Mouse (Mus musculus): Measurements from ENCODE around the gene Zfp710.
"Not testable (repeated sequence)": the region's sequence is repeated elsewhere in the genome, so short reads cannot be mapped to it uniquely, and the experiment has no call there.

Zfp710 gene

DNA sequence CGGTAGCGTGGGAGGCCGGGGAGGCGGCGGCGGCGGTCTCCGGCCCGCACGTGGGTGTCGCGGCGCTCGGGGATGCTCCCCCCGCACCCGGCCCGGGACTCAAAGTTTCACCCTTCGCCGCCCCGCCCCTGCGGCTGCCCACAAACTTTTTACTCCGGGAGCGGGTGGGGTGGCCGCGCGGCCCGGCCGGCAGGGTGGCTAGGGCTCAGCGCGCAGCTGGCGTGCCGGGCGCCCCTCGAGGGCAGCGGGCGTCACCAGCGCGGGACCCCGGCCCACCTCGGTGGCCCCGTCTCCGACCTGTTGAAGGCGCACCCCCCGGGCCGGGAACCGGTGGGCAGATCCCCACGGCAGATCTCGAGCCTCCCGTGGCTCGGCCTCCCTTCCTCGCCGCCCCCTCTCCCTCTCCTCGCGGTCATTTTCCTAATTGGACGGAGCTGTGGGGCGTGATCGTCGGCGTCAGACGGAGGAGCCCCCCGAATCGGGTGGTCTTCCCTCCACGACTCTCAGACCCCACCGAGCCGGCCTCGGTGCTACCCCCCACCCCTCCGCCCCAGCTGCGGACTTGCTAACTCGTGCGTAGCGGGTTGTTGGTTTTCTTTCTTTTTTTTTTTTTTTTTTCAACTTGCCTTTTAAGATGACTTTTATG lies 2.5 kb downstream of the Zfp710 start:
- in situ Hi-C loops (cut with MboI, MseI), result no loop called here

DNA sequence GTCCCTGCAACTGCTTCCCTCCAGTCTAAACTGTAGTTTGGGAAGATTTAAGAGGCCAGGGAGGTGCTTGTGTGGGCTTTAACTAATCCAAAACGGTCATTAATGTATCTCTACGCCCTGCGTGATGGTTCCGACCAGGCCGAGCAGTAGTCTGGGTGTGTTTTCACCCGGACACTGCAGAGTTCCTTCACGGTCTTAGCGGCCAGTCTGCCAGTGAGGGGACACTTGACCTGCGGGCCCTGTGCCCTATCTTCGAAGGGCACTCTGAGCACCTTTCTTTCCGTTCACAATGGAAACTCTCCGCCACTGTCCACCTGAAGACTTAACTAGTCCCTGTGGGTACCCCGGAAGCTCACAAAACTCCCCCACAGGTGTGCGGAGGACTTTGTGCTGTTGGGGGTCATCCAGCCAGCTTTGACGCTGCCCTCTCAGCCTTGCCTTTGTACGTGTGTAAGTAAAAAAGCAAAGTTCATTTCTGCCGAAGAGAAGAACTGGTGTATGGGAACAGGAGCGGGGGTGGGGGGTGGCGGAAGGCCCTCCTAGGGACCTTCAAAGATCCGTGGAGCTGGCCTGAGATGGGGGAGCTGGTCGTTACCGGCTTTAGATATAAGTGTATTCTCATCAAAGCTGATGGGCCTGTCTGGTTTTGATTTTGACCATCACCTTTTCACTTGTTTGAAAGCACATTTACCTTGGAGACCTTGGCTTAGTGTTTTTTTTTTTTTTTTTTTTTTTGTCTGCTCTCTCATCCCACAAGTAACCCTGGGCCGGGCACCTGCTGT lies 3.2 kb downstream of the Zfp710 start:
- in situ Hi-C loops (cut with MboI, MseI), result no loop called here

DNA sequence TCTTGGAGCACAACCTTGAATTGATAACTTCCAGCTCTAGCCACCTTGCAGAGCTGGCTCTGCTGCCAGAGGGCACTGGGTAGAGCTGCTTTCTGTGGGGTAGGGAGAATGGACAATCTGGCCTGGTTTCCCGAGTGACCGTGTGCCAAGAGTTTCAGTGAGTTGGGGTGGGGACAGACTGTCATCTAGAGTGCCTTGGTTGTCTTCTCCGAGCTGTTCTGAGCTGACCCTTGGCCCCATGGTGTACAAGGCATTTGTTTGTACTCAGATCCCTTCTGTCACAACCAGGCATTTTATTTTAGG lies 3.8 kb downstream of the Zfp710 start:
- in situ Hi-C loops (cut with MboI, MseI), result no loop called here

DNA sequence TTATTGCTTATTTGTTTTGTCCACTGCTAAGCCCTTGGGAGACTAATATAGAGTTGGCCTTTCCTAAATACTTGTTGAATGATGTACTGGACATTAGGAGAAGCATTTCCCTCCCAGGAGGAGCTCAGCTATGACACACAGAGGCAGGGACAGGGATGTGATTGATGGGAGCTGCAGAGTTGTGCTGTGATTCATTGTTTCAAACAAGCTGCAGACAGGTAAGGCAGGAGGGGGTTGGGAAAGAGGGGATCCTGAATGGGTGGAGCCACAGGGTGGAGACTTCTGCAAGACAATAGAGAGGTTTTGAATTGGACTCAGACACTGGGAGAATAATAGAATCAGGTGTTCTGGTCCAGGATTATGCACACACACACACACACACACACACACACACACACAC lies 5.4 kb downstream of the Zfp710 start:
- in situ Hi-C loops (cut with MboI, MseI), result no loop called here

DNA sequence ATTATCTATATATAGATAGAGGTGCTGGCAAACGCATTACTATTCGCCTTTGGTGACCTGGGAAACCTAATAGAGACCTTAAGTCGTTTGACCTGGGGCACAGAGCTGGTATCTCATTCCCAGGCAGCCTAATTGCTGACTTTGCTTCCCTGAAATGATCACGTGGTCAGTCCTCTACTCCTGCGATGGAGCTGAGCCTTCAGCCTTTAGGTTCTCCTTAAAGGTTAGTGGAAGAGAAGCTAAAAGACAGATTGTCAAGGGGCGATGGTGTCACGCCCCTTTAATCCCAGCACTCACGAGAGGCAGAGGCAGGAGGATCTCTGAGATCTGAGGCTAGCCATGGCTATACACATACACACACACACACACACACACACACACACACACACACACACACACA lies 5.9 kb downstream of the Zfp710 start:
- in situ Hi-C loops (cut with MboI, MseI), result no loop called here

DNA sequence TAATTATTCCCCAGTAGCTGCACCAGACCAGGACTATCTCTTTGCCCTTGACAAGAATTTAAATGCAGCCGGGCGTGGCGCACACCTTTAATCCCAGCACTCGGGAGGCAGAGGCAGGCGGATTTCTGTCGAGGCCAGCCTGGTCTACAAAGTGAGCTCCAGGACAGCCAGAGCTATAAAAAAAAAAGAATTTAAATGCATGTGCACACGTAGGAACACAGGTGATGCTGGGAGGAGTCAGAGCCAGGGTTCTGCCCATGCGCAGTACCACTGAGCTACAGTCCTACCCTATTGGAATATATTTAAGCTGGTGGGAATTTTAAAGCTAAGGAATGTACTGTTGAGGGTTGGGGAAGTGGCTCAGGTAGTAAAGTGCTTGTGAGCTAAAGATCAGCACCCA lies 6.4 kb downstream of the Zfp710 start:
- in situ Hi-C loops (cut with MboI, MseI), result no loop called here

DNA sequence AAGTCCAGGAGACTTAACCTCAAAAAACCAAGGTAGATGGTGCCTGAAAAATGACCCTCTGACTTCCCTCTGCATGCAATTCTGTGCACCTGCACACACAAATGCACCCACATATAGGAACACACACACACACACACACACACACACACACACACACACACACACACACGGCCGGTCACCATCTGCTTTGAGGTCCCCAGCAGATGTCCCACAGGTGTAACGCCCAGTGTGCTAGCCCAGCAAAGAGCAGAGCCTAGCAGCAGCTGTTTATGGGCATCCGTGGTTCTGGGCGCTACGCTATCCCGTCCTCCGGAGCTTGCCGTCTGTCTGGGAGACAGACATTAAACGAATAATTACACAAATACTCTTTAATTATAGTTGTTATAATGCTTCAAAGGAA lies 6.9 kb downstream of the Zfp710 start:
- in situ Hi-C loops (cut with MboI, MseI), result no loop called here

DNA sequence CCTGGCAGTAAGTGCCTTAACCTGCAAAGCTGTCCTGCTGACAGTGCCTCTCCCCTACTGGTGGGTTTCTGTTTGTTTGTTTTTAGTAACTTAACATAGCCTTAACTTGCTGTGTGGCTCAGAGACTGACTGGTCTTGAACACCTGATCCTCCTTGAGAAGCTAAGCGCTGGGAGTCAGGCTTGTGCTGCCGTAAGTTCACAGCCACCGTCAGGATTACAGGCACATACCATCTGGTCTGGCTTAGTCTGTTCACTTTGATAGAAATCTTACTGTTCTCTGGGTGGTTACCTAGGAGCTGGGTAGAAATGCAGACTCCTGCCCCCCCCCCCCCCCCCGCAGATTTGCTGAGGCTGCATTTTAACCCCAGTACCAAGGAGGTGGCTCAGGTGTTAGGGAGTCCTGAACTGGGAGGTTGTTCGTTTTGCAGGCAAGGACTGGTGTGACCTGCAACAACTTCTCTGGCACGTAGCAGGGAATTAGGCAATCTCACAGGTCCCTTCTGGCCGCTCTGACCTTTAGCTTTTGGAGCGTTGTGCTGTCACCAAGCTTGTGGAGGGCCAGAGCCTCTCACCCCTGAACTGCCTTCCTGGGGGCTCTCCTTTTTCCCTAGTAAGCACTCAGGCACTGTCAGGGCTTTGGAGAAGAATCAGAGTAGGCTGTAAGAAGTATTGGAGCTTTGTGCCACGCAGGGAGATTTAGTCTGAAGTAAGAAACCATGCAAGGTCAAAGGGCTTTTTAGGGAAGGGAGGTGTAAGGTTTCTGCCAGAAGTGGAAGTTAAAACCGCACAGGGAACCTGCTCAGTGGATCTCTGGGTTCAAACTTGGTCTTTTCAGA lies 7.8 kb downstream of the Zfp710 start:
- in situ Hi-C loops (cut with MboI, MseI), result no loop called here

DNA sequence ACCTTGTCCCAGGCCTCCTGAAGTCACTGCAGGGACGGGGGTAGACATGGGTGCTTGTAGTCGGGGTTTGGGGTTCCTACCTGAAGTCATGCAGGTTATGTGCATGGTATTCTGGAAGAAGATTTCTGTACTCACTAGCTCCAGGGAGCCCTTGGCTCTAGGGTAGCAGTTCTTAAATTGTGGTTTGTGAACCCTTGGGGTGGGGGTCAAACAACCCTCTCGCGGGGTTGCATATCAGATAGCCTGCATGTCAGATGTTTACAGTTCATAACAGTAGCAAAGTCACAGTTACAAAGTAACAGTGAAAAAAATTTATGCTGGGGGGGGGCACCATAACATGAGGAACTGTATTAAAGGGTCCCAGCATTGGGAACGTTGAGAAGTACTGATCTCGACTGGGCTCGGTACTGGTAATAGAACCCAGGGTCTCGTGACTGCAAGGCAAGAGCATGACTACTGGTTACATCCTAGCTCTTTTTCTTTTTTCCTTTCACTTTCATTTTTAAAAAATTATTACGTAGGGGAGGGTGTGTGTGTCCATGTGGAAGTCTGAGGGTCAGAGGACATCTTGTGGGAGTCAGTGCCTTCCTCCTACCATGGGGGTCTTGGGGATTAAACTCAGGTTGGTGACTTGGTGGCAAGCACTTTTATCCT lies 8.6 kb downstream of the Zfp710 start:
- in situ Hi-C loops (cut with MboI, MseI), result no loop called here

DNA sequence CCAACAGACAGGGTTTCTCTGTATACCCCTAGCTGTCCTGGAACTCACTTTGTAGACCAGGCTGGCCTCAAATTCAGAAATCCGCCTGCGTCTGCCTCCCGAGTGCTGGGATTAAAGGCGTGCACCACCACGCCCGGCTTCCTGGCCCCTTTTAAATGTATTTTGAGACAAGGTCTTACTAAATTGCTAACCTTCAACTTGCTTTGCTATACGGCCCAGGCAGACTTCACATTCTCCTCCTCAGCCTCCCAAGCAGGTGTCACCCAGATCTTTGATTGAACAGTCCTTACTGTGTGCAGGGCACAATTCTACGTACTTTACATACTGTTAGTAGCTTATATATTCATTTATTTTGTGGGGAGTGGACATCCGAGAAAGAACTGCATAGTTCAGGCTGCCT lies 9.2 kb downstream of the Zfp710 start:
- in situ Hi-C loops (cut with MboI, MseI), result no loop called here

DNA sequence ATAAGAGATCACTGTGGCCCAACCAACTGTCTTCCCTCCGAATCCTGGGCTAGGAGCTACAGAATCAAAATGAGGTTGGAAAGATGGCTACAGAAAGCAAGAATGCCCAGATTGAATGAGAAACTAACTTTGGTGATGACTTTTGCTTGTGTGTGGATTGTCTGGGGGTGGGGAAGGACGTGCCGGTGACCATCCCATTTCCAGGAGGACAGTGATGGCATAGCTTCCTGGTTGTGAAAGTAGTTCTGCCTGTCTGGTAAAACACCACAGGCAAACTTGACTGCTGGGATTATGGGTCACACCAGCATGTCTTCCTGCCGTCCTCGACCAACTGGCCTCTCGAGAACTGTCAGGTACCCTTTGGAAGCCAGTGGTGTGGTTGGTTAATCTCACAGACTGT lies 10.5 kb downstream of the Zfp710 start:
- in situ Hi-C loops (cut with MboI, MseI), result no loop called here

DNA sequence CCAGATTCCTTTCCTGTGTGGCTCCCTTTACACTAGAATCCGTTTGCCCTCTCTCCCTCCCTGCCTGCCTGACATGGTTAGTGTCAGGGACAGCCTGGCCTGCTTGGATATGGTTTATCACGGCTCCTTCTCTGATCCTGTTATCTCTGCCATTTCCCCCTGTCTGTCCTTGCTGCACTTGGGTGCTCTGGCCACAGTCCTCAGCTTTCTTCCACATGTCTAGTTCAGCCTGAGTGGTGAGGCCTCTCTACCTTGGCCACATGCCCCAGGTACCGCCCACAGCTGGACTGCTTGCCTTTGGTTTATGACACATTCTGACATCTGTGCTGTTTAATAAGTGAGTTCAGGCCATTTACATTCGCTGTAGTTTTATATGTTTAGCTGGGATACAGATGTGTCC lies 11.1 kb downstream of the Zfp710 start:
- in situ Hi-C loops (cut with MboI, MseI), result no loop called here

DNA sequence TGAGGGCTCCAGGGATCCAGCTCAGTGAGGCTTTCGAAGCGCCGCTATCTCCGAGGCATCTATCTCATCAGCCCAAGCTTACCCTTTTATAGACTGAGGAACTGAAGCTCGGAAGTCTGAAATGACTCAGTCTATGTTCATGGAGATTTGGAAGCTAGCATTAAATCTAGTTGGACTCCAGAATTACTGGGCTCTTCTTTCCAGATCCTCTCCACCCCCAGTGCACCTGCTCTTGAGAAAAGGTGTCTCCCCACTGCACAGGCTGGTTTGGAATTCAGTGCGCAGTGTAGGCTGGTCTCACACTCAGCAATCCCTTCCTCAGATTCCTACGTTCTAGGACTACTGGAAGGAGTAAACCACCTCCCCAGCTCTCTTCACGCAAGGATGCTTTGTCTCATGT lies 15.1 kb downstream of the Zfp710 start:
- in situ Hi-C loops (cut with MboI, MseI), result no loop called here

DNA sequence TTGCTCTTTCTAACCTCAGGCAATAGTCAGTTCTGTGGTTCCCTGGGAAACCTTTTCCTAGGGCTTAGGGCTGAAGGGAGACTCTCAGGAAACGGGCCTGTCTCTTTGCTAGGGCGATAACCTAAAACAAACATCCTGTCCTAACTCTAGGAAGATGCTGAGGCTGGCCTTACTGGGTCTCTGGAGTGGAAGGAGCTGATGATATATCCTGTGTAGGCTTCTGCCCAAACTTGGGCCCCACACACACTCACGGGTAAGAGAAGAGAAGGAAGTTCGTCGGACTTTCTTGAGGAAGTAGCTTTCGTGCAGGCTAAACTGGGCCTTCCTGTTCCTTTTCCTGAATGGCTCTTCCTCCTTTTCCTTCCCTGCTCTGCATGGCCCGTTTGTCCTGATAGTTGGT lies 19.6 kb downstream of the Zfp710 start:
- in situ Hi-C loops (cut with MboI, MseI), result no loop called here

DNA sequence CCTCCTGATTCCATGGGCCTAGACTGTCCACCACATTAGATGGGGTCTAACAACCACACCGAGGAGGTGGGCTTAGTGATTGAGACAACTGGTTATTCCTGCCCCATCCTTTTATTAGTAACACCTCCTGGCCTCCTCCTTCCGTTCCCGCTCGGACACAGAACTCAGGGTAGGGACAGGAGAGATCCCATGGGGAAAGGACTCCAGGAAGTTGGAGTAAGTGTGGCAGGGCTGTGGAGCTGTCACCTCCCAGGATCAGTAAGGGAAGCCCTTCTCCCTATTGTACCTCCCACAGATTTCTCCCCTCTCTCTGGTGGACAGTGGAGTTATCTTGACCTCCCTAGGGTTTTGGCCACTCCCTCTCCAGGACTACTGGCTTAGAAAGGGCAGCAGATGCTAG lies 22.4 kb downstream of the Zfp710 start:
- in situ Hi-C loops (cut with MboI, MseI), result no loop called here

DNA sequence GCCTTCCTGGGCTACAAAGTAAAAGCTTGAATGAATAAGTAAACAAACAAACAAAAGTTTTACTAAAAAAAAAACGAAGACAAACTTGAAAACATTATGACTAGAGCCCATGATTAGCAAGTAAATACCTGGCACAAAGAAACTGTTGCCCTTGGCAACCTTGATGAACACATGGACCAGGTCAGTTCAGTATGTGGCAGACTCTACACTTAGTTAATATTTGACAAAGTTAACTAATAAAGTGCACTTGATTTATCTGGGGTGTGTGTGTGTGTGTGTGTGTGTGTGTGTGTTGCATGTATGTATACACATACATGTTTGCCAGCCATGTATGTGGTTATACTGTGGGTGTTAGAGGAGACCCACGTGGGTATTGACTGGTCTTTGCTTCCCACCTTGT lies 25.1 kb downstream of the Zfp710 start:
- in situ Hi-C loops (cut with MboI, MseI), result no loop called here

DNA sequence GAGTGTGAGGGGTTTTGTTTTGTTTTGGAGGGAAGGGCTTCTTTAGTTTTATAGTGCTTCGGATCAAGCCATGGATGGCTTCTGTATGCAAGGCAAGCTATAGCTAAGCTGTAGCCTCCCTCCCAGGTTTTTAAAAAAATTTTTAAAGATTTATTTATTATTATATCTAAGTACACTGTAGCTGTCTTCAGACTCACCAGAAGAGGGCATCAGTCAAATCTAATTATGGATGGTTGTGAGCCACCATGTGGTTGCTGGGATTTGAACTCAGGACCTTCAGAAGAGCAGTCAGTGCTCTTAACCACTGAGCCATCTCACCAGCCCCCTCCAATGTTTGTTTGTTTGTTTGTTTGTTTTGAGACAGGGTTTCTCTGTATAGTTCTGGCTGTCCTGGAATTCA lies 25.8 kb downstream of the Zfp710 start:
- in situ Hi-C loops (cut with MboI, MseI), result not testable (repeated sequence)

DNA sequence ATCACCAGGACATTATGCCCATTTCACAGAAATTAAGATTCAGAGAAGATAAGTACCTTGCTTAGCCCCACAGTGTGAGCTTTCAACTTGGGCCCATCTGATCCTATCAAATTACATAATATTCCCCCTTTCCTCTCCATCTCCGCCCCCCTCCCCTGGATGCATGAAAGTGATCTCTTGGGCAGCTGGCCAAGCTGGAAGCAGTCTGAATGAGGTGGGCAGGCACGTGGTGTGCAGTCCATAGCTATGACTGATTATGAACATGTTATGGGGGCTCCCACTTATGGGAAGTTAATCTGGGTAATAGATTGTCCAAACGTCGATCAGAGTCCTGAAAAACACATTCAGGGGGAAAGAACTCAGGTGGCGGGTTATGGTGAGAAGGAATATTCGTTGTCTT lies 27.2 kb downstream of the Zfp710 start:
- in situ Hi-C loops (cut with MboI, MseI), result no loop called here

DNA sequence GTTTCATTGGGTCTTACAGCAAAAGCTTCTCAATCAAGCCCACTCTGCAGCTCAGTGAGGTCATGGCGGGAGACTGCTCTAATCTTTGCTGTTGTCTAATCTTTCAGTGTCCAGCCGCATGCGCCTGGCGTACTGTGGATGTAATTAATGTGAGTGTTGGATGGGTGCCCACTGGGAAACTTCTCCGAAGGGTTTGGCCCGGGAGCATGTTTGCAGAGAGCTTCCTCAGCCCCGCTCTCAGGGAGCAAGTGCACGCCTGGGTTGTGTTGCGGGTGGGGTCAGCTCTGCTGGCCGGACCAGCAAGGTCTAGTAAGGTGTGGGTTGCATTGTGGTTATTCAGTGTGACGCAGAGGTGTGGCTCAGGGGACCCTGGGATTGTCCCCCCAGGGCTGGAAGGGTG lies 27.6 kb downstream of the Zfp710 start:
- in situ Hi-C loops (cut with MboI, MseI), result no loop called here

DNA sequence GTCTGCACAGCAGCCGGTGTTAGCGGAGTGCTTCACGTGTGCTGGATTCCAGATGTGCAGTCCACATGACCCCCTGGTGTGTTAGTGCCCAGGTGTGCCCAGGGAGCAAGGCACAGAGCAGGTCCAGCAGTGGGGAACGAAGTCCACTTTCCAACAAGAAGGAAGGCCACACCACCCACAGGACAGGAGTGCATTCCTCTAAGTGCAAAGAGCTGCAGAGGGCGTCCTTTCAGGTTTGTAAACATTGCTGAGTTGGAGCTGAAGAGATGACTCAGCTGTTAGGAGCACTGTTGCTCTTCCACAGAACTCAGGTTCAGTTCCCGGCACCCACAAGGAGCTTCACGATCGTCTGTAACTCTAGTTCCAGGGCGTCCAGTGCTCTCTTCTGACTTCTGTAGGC lies 28.5 kb downstream of the Zfp710 start:
- in situ Hi-C loops (cut with MboI, MseI), result no loop called here

DNA sequence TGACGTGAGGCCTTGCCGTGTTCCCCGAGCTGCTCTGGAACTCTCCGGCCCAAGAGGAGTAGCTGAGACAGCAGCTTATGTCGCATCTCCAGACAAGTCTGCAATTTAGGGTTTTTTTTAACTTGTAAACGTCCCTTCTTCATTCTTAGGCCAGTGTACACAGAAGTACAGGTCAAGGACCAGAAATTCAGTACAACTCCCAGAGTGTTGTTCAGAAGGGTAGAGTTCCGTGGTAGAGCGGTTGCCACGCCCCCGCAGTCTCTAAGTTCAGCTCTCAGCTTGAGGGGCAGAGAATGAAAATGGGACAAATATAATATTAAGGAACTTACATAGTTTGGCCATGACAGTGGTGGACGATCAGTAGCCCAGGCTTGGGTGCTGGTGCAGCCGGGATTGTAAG lies 31.2 kb downstream of the Zfp710 start:
- in situ Hi-C loops (cut with MboI, MseI), result no loop called here

DNA sequence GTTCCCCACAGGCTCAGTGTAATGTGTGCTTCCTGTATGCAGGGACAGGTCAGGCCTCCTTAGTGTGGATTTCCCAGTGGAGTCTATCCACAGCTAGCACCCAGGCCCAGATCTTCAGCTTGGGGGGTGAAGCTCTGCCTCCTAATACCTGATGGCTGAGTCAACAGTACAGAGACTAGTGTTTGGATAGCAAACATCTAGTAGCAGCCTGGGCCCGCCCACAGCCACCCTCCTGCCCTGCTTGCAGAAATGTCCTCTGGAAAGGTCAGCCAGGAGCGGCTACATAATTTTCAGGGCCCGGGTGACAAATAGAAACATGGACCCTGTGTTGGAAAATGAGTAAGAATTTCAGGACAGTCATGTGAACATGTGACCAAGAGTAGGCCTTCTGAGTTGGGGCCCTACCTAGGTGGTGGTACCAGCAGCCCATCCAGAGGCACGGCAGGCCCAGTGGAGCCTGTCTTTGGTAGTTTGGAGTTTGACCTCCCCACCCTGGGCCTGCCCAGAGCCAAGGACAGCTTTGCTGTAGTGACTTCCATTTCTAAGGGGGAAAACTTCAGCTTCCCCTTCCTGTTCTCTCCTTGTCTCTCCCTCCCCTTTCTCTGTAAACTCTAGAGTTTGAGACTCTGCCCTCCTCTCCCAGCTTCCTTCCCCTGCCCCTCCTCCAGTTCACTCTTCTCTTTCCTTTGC lies 32.5 kb downstream of the Zfp710 start:
- in situ Hi-C loops (cut with MboI, MseI), result no loop called here

Data from T-helper 1 cell (primary cell).